Mouse (Mus musculus) midbrain, embryonic 14.5 days (tissue): ENCODE measurements around the gene Rnf208. TPM values are rescaled to one million over a fixed set of nuclear protein-coding genes. Genes with fewer than 3 reads are reported as not detected.

Source experiments
- ATAC-seq: fragments of 200-750 bp; cut with Nextera tagmentation; 2 replicates; pipeline ENCODE4 v1.8.0; 2017; ENCODE audit warnings: moderate number of reproducible peaks, moderate library complexity; ENCODE audit not compliant: low FRiP score, low TSS enrichment
- DNase-seq: peaks from one replicate; pipeline ENCODE4 v3.0.0-alpha.2; 2015
- H3K27ac ChIP-seq: fragments of 300-500 bp; sonication (generic); replicated peaks from 2 replicates; pipeline ENCODE4 v1.5.1; 2014; ENCODE audit warnings: mild to moderate bottlenecking, low read depth, low read length, moderate library complexity
- H3K27me3 ChIP-seq: fragments of 300-500 bp; sonication (generic); 2 replicates; pipeline ENCODE4 v1.6.1; 2014; ENCODE audit warnings: low read length, control low read depth, mixed read lengths; ENCODE audit not compliant: control insufficient read depth, insufficient read depth
- H3K36me3 ChIP-seq: fragments of 300-500 bp; sonication (generic); 2 replicates; pipeline ENCODE4 v1.6.1; 2014; ENCODE audit warnings: low read length, control low read depth; ENCODE audit not compliant: control insufficient read depth, insufficient read depth
- H3K4me1 ChIP-seq: fragments of 300-500 bp; sonication (generic); 2 replicates; pipeline ENCODE4 v1.6.1; 2014; ENCODE audit warnings: mild to moderate bottlenecking, antibody characterized with exemption, low read length, control low read depth; ENCODE audit not compliant: control insufficient read depth, insufficient read depth
- H3K4me2 ChIP-seq: fragments of 300-500 bp; sonication (generic); 2 replicates; pipeline ENCODE4 v1.6.1; 2014; ENCODE audit warnings: mild to moderate bottlenecking, low read length, moderate library complexity
- H3K4me3 ChIP-seq: fragments of 300-500 bp; sonication (generic); replicated peaks from 2 replicates; pipeline ENCODE4 v1.5.1; 2014; ENCODE audit warnings: low read depth, low read length
- H3K9ac ChIP-seq: fragments of 300-500 bp; sonication (generic); replicated peaks from 2 replicates; pipeline ENCODE4 v1.6.1; 2014; ENCODE audit warnings: mild to moderate bottlenecking, low read length, moderate library complexity
- H3K9me3 ChIP-seq: fragments of 300-500 bp; sonication (generic); 2 replicates; pipeline ENCODE4 v1.6.1; 2016; ENCODE audit warnings: low read length, control low read depth, mixed read lengths; ENCODE audit not compliant: control insufficient read depth
- WGBS: fragments of 180-500 bp; shearing (Covaris S2); extraction: QIAGEN DNeasy Blood & Tissue Kit; methylation state at CpG from one replicate; pipeline ENCODE4 v1.1.7; 2014; 5-methylcytosine and 5-hydroxymethylcytosine counted together
- polyA plus RNA-seq: library from polyadenylated mRNA; unstranded; fragments of >200 nt; fragmentation: Nextera tagmentation; extraction: Ambion mirVana; gene quantifications from 2 replicates; pipeline ENCODE4 v1.2.1, GENCODE M21; 2014

The Rnf208 gene
- polyA plus RNA-seq, 1 experiment from 2014 or later = 138 TPM

GRCm38 (mm10) chr2:25271827-25272511 is 29.9 kb downstream of the Rnf208 start, which contains the start of the genes Ssna1 and Anapc2:
Gene Ssna1 (minus strand): TSS chr2:25272438.
Gene Anapc2 (plus strand): TSS chr2:25272478.
- DNase-seq = peak; percentile 99

DNA sequence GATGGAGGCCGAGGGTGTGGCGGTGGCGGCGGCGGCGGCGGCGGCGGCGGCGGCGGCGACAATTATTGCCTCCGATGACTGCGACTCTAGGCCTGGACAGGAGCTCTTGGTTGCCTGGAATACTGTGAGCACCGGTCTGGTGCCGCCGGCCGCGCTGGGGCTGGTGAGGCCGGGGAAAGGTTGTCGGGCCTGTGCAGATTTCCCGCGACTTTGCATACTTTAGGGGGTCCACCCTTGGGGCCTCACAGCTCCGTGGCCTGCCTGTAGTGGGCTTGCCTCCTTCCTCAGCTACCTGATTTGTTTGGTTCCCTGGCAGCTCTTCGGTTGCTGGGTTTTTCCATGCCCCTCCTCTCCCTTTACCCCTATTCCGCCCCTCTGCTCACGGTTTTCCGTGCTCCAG is 30.5 kb downstream of the Rnf208 start:
- ATAC-seq (peak; percentile 62), DNase-seq (no peak)
- no peaks in the 10 kb centered on the region for H3K27me3 ChIP-seq
- H3K4me1 ChIP-seq = peaks cover 26% of the 10 kb centered on the region
- H3K4me2 ChIP-seq = peak overlapping the region; percentile 98
- peaks cover 66% of the 10 kb centered on the region for H3K36me3 ChIP-seq
- H3K9ac ChIP-seq = peak overlapping the region; percentile 82
- H3K9me3 ChIP-seq = no peaks in the 10 kb centered on the region
- under 1% methylated on average over 29 of the region's 29 CpGs for WGBS
- peak overlapping the region; percentile 83 for H3K4me3 ChIP-seq
- H3K27ac ChIP-seq = peak overlapping the region; percentile 83

More at GRCm38 (mm10) chr2:25271827-25272511, 29.9 kb downstream of the Rnf208 start, which contains the start of the genes Ssna1 and Anapc2:
- peak within 1 kb of the TSS; percentile 83 for H3K27ac ChIP-seq
- H3K4me3 ChIP-seq = peak within 1 kb of the TSS; percentile 83
- H3K4me1 ChIP-seq = peaks cover 31% of the 10 kb centered on the region
- H3K4me2 ChIP-seq = peak within 1 kb of the TSS; percentile 98
- H3K9me3 ChIP-seq = no peaks in the 10 kb centered on the region
- H3K36me3 ChIP-seq = peaks cover 61% of the 10 kb centered on the region
- H3K27me3 ChIP-seq = no peaks in the 10 kb centered on the region
- peak within 1 kb of the TSS; percentile 82 for H3K9ac ChIP-seq
- ATAC-seq = peak; percentile 96
- WGBS = under 1% methylated on average over 55 of the region's 55 CpGs

DNA sequence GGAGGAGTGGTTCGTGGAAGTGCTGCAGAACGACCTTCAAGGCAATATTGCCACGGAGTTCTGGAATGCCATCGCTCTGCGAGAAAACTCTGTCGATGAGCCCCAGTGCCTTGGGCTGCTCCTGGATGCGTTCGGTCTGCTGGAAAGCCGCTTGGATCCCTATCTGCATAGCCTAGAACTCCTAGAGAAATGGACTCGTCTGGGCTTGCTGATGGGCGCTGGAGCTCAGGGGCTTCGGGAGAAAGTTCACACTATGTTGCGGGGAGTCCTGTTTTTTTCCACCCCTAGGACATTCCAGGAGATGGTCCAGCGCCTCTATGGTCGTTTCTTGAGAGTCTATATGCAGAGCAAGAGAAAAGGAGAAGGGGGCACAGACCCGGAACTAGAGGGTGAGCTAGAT is 31.0 kb downstream of the Rnf208 start:
- Histone ChIP-seq H3K27me3 (no peaks in the 10 kb centered on the region), H3K4me1 (peaks cover 23% of the 10 kb centered on the region), H3K27ac (no peak overlapping the region), H3K4me2 (peak overlapping the region; percentile 98), H3K9ac (peak overlapping the region; percentile 82), H3K36me3 (peaks cover 71% of the 10 kb centered on the region), H3K4me3 (peak overlapping the region; percentile 83), H3K9me3 (no peaks in the 10 kb centered on the region)
- WGBS = 39% methylated on average over 16 of the region's 16 CpGs
- DNase-seq (no peak), ATAC-seq (no peak)

DNA sequence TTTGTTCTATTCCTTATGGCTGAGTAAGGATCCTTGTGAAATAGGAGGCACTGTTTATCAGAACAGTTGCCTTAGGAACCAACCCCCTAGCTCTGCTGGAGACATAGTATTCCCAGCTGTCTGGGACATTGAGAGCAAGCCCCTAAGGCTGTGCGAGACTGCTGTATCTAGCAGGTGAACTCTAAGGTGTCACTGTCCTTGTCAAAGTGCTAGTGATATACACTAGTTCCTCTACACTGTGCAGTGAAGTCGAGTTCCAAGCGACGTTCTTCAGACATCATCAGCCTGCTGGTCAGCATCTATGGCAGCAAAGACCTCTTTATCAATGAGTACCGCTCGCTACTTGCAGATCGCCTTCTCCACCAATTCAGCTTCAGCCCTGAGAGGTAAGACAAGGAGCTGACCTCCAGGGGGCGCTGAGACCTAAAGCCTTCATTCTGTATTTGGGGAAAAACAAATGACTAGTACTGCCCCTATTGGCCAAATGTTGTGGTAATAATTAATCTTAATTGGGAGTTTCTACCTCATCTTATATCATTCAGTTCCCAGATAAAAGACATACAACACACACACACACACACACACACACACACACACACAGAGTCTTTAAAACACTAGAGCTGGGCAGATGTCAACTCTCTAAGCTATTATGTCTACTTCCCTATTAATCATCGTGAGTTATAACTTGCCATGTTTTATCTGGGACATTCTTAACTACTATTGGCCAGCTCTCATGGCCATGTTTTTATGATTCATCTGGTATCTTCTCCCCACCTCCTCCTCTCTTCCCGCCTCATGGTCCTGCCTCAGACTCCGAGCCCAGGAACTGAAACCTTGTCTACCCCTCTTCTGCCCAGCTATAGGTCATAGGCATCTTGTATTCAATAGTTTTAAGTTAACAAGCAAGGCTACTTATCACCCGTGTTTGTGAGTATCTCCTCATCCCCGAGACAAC is 37.1 kb downstream of the Rnf208 start:
- H3K4me2 ChIP-seq = no peak overlapping the region
- no peaks in the 10 kb centered on the region for H3K27me3 ChIP-seq
- peaks cover 94% of the 10 kb centered on the region for H3K36me3 ChIP-seq
- no peak overlapping the region for H3K27ac ChIP-seq
- no peak overlapping the region for H3K4me3 ChIP-seq
- no peaks in the 10 kb centered on the region for H3K9me3 ChIP-seq
- no peaks in the 10 kb centered on the region for H3K4me1 ChIP-seq
- WGBS = 61% methylated on average over 13 of the region's 13 CpGs
- no peak overlapping the region for H3K9ac ChIP-seq
- peak; percentile 90 for DNase-seq
- ATAC-seq = no peak

DNA sequence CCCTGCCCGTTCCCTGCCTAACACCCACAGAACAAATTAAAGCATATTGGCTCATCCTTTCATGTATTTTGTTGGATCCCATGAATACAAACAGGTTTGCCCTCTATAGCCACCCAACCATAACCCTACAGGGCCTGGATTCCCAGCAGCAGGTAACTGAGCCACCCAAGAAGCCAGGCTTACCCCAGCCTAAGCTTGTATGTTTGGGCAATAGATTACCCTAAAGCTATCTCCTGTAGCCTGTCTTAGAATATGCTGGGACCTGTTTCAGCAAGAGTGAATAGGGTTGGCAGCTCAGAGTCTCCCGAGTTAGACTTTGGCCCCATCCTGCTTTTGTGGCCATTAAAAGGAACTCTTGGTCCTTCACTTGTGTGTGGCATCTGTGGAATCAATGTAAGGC is 43.5 kb downstream of the Rnf208 start:
- Histone ChIP-seq H3K4me3 (no peak overlapping the region), H3K4me2 (no peak overlapping the region), H3K27ac (no peak overlapping the region), H3K9ac (no peak overlapping the region), H3K36me3 (peaks cover 54% of the 10 kb centered on the region), H3K27me3 (peaks cover 20% of the 10 kb centered on the region), H3K9me3 (no peaks in the 10 kb centered on the region), H3K4me1 (0 out of 2 replicates have a peak, but pooled peaks cover 1% of the 10 kb centered on the region)
- no peak for DNase-seq
- WGBS = 92% methylated on average over 2 of the region's 2 CpGs
- ATAC-seq = no peak

DNA sequence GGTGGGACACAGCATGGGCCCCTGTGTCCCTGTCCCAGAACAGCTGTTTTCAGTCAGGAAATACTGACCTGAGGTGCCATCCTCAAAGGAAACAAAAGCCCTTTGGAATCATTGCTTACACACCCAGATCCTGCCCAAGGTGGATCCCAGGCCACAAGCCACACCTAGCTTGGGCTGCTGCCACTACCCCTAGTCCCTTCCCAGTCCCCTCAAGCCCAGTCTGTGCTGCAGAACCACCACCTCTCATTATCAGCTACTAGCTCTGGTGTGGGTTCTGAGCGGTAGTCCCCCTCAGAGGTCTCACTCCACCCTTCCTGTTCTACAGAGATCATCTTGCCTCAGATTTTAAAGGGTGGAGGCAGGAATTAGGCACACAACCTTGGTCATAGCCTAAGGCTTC is 44.3 kb downstream of the Rnf208 start:
- Histone ChIP-seq H3K9ac (no peak overlapping the region), H3K9me3 (no peaks in the 10 kb centered on the region), H3K27ac (no peak overlapping the region), H3K4me3 (no peak overlapping the region), H3K4me1 (0 out of 2 replicates have a peak, but pooled peaks cover 5% of the 10 kb centered on the region), H3K36me3 (peaks cover 46% of the 10 kb centered on the region), H3K27me3 (peaks cover 27% of the 10 kb centered on the region), H3K4me2 (no peak overlapping the region)
- 85% methylated on average over 1 of the region's 1 CpGs for WGBS
- DNase-seq = no peak
- ATAC-seq = no peak

GRCm38 (mm10) chr2:25286837-25287636 is 45.0 kb downstream of the Rnf208 start:
- H3K9ac ChIP-seq = no peak overlapping the region
- WGBS = 54% methylated on average over 7 of the region's 7 CpGs
- ATAC-seq (no peak), DNase-seq (no peak)
- no peak overlapping the region for H3K4me2 ChIP-seq
- H3K36me3 ChIP-seq = peaks cover 41% of the 10 kb centered on the region
- H3K4me1 ChIP-seq = 0 out of 2 replicates have a peak, but pooled peaks cover 5% of the 10 kb centered on the region
- H3K27ac ChIP-seq = no peak overlapping the region
- H3K27me3 ChIP-seq = peaks cover 35% of the 10 kb centered on the region
- no peak overlapping the region for H3K4me3 ChIP-seq
- H3K9me3 ChIP-seq = no peaks in the 10 kb centered on the region
